In genomic region chr8:126945730-126946163, GRCm38 (mm10) we compare ENCODE assay signal across 8 mouse cellular contexts. TPM values are rescaled to one million over a fixed set of nuclear protein-coding genes. Genes with fewer than 3 reads are reported as not detected.
DNase-seq lines count a peak whose midpoint lies in the region; ATAC-seq and TF ChIP-seq lines count a peak whose summit lies in the region.

Tomm20 (minus strand) TSS chr8:126945844.

- DNase-seq in gastrocnemius, postnatal 10 days: peak; percentile 98
- peak; percentile 97 for DNase-seq in induced T-regulatory cell, adult 2 months (ENCODE audit: low read depth)
- peak; percentile 90 to 96 for DNase-seq in left cerebral cortex, adult 9 months (ENCODE audit: low spot score in 2 of 2)
- peak; percentile 97 for DNase-seq in right cerebral cortex, postnatal 14 days
- peak; percentile 94 to 96 for DNase-seq in urinary bladder, postnatal 36 days (ENCODE audit: low spot score in 2 of 2)

- peak; percentile 74 for ATAC-seq in activated CD4-positive, CD25-positive, alpha-beta regulatory T cell, adult 4 months
- ATAC-seq in megakaryocyte progenitor cell, adult 5-6 weeks (replicated peaks; ENCODE audit: poor library complexity): peak; percentile 87

- peaks cover 5% of the 10 kb centered on the region; the same call in 1 of the 2 replicates for H3K4me1 ChIP-seq in cortical plate, adult 2 months (ENCODE audit: control insufficient read depth, insufficient read depth, low read length)

- peak within 1 kb of the TSS; percentile 48 for H3K27ac ChIP-seq in cortical plate, adult 2 months (ENCODE audit: insufficient read depth, low read length)

- peak; percentile 58; the same call in 1 of the 2 replicates for TF ChIP-seq POLR2A in cortical plate, adult 2 months (IDR thresholded peaks at IDR 0.05; ENCODE audit: extremely low read depth, insufficient read depth, low read length)

- no peak for TF ChIP-seq CTCF in cortical plate, adult 2 months (IDR thresholded peaks at IDR 0.05; ENCODE audit: extremely low read depth, insufficient read depth, low read length)

- H3K4me3 ChIP-seq in cortical plate, adult 2 months (ENCODE audit: insufficient read depth, low read length): peak within 1 kb of the TSS; percentile 95

RNA-seq across cellular contexts. Expression of gene Tomm20, which starts in this region (rescaled TPM):
- polyA plus RNA-seq in activated CD4-positive, CD25-positive, alpha-beta regulatory T cell, adult 4 months (2017; shearing (Covaris generic)): 100 to 1,000 TPM in 1 of 2 experiments, 10 to 100 TPM in 1; 59.0 to 102 TPM
- 113 and 125 TPM in 2 replicates for polyA plus RNA-seq in cortical plate, adult 2 months (2012; rRNA removed)
- total RNA-seq in gastrocnemius, postnatal 10 days (2021): 100 to 1,000 TPM; 114 to 122 TPM
- 118 and 141 TPM in 2 replicates for total RNA-seq in megakaryocyte progenitor cell, adult 5-6 weeks (2015)
- total RNA-seq in megakaryocyte progenitor cell, adult 5-6 weeks (2017): 182 and 238 TPM in 2 replicates

Comparison
In these comparisons a context has a peak if more than half of its experiments do, and no peak if none do; other contexts are left out.
1. Peak in every context shown above with its lines: DNase-seq, ATAC-seq, H3K4me3 ChIP-seq and H3K27ac ChIP-seq.